Mouse (Mus musculus): ENCODE data around the gene Hist1h2bg. TPM values are rescaled to one million over a fixed set of nuclear protein-coding genes. Genes with fewer than 3 reads are reported as not detected.
"Not testable (repeated sequence)": the region's sequence is repeated elsewhere in the genome, so short reads cannot be mapped to it uniquely, and the experiment has no call there.

The Hist1h2bg gene
- total RNA-seq, 2 experiments from 2014 or later = 54.4 to 56.8 TPM

GRCm38 (mm10) chr13:23561883-23562659 lies 9.1 kb upstream of the Hist1h2bg start, which contains the start of gene Hist1h3e:
Gene Hist1h3e, minus strand, starts transcription at chr13:23562369.
- DNase-seq (ENCODE audit: low spot score in 2 of 2) = peak; percentile 81 to 86

- DNase-seq (ENCODE audit: low spot score in 2 of 2) = no peak
These were observed 8.3 kb upstream of the Hist1h2bg start for GRCm38 (mm10) chr13:23562699-23563462.

- no peak for DNase-seq (ENCODE audit: low spot score in 2 of 2)
These were observed 6.7 kb upstream of the Hist1h2bg start for GRCm38 (mm10) chr13:23564482-23564881.

- not testable (repeated sequence) for DNase-seq (ENCODE audit: low spot score in 2 of 2)
These were observed 755 bp upstream of the Hist1h2bg start for GRCm38 (mm10) chr13:23570261-23571021.

- not testable (repeated sequence) for DNase-seq (ENCODE audit: low spot score in 2 of 2)
These were observed 465 bp downstream of the Hist1h2bg start for GRCm38 (mm10) chr13:23571504-23572217.

- no peak for DNase-seq (ENCODE audit: low spot score in 2 of 2)
These were observed 1.2 kb downstream of the Hist1h2bg start for GRCm38 (mm10) chr13:23572218-23573033.

GRCm38 (mm10) chr13:23573034-23573897 lies 2.1 kb downstream of the Hist1h2bg start:
- not testable (repeated sequence) for DNase-seq (ENCODE audit: low spot score in 2 of 2)

GRCm38 (mm10) chr13:23573898-23574524 lies 2.8 kb downstream of the Hist1h2bg start, which contains the start of the genes Hist1h2bf and Hist1h2ad:
Gene Hist1h2bf, minus strand, starts transcription at chr13:23574196.
Gene Hist1h2ad, plus strand, starts transcription at chr13:23574381.
- peak; percentile 36 to 65 for DNase-seq (ENCODE audit: low spot score in 2 of 2)

- DNase-seq (ENCODE audit: low spot score in 2 of 2) = not testable (repeated sequence)
These were observed 3.5 kb downstream of the Hist1h2bg start for GRCm38 (mm10) chr13:23574546-23575170.

- DNase-seq (ENCODE audit: low spot score in 2 of 2) = no peak
These were observed 4.2 kb downstream of the Hist1h2bg start, which contains the start of gene Hist1h3d for GRCm38 (mm10) chr13:23575271-23575851. Gene Hist1h3d, plus strand, starts transcription at chr13:23575763.

- not testable (repeated sequence) for DNase-seq (ENCODE audit: low spot score in 2 of 2)
These were observed 4.7 kb downstream of the Hist1h2bg start for GRCm38 (mm10) chr13:23575864-23576313.

GRCm38 (mm10) chr13:23576351-23576881 lies 5.2 kb downstream of the Hist1h2bg start:
- DNase-seq (ENCODE audit: low spot score in 2 of 2) = no peak

- no peak for DNase-seq (ENCODE audit: low spot score in 2 of 2)
These were observed 5.9 kb downstream of the Hist1h2bg start for GRCm38 (mm10) chr13:23576906-23577639.

- no peak for DNase-seq (ENCODE audit: low spot score in 2 of 2)
These were observed 6.6 kb downstream of the Hist1h2bg start for GRCm38 (mm10) chr13:23577835-23578234.

GRCm38 (mm10) chr13:23581408-23582218 lies 10.4 kb downstream of the Hist1h2bg start, which contains the start of gene Hist1h4d:
Gene Hist1h4d, plus strand, starts transcription at chr13:23581598.
- peak; percentile 93 to 99 for DNase-seq (ENCODE audit: low spot score in 2 of 2)
